Mouse (Mus musculus) heart, postnatal 25 days (tissue): ENCODE measurements around the gene Park7. TPM values are rescaled to one million over a fixed set of nuclear protein-coding genes. Genes with fewer than 3 reads are reported as not detected.
A peak's percentile ranks its signal among the peaks of the same experiment; 100 is the strongest.
"Not testable (repeated sequence)": the region's sequence is repeated elsewhere in the genome, so short reads cannot be mapped to it uniquely, and the experiment has no call there.

Source experiments
- DNase-seq: peaks from one replicate; pipeline ENCODE4 v3.0.0; 2022; ENCODE audit warnings: low spot score
- intact Hi-C: fragments of 180-260 bp; cut with DNase I; formaldehyde crosslinking; loops from one replicate; pipeline ENCODE4 v1.15.1; 2025
- total RNA-seq, 2 experiments: library from RNA; stranded (reverse); gene quantifications; 2 replicates each; pipeline ENCODE4 v1.2.3; 2021

Gene Park7
- total RNA-seq, 2 experiments from 2014 or later = 232 to 242 TPM

DNA sequence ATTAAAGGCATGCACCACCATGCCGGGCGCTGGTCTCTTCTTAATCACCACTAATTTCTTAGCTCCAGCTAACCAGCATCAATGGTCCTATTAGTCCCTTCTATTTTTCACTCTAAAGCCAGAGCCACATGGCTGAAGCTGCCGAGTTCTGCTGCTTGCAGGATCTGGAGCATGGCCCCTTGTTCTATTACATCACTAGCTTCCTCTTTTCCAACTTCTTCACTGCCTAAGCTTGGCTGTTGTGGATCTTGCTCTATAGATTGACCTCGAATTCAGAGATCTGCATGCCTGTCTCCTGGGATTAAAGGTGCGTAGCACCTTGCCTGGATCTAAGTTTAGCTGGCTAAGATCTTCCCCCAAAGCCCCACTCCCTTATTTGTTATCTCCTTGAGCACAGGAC is 31.6 kb downstream of the Park7 start:
- intact Hi-C loops = no loop called here
- no peak for DNase-seq

DNA sequence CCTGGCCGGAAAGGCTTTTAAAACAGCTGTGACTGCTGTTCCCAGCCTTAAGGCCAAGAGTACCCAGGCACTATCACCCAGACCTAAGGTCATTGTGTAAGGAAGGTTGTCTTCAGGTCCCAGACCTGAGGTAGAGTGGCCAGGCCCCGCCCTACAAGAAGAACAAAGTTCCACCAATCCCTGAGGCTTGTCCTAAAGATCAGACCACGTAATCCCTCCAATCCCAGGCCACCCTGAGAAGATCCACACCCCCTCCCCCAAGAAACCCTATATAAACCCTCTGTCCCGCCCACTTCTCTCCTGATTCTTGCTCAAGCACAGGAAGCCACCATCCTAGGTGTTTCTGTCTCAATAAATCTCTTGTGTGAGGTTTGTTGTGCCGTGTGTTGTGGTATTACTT is 33.9 kb downstream of the Park7 start:
- intact Hi-C loops = no loop called here
- DNase-seq = no peak

DNA sequence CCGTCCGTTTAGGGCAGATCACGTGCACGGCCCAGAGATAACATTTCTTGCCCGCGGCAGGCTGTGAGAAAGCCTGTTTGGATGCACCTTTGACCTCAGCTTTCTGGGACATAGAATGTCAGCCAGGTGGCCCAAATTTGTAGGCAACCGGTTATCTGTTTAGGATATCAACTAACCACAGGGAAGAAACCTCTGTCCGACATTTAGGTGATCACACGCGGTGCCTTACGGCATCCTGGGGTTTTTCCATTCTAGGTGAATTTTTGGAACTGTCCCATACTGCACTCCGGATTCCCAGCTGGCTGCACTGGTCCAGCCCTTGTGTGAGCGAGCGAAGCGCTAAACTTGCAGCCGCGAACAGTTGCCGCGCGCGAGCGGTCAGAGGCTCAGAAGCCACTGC is 34.6 kb downstream of the Park7 start:
- intact Hi-C loops = no loop called here
- DNase-seq = no peak

DNA sequence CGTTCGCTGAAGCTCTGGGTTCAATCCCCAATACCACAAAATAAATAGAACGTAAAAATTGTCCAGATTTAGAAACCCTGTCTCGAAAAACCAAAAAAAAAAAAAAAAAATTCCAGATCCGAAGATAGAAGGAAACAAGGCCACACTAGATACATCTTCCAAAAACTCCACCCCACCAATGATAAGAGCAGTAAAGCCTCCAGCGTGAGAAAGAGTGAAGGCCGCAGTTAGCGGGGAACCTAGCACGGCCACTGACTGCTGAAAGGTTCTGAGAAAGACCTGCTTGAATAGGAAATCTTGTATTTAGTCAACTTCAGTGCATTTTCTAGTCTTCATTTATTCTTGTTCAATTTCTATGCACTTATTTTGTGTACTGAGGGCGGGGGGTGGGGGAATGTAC is 38.8 kb downstream of the Park7 start:
- intact Hi-C loops = no loop called here
- no peak for DNase-seq

DNA sequence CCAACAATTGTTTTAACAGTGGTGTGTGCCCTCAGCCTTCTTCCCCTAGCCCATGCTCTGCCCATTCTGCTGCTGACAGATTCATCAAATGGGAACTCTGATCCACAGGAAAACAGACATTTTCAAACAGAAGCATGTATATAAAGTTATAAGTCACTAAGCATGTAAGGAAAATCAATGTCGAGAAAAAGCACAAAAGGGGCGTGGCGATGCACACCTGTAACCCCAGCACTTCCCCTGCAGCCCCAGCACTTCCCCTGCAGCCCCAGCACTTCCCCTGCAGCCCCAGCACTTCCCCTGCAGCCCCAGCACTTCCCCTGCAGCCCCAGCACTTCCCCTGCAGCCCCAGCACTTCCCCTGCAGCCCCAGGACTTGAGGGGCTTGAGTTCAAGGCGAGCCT is 39.8 kb downstream of the Park7 start:
- DNase-seq, intact Hi-C loops: not testable (repeated sequence)

DNA sequence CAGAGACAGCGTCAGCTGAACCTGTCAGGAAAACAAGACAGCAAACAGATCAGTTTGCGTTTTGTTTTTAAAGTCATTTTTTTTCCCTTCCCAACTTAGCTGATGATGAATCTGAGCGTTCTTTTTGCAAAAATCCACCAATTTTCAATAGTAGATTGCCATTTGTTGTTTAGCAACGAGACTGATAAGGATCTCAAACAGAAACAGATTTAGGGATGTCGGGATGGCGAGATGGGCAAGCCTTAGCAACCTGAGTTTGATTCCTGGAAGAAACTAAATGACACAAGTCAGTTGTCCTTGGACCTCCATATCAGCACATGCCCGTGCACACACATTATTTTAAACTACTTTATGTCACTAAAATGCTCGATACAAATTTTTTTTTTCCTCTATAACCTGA is 41.6 kb downstream of the Park7 start:
- no peak for DNase-seq
- intact Hi-C loops = no loop called here

DNA sequence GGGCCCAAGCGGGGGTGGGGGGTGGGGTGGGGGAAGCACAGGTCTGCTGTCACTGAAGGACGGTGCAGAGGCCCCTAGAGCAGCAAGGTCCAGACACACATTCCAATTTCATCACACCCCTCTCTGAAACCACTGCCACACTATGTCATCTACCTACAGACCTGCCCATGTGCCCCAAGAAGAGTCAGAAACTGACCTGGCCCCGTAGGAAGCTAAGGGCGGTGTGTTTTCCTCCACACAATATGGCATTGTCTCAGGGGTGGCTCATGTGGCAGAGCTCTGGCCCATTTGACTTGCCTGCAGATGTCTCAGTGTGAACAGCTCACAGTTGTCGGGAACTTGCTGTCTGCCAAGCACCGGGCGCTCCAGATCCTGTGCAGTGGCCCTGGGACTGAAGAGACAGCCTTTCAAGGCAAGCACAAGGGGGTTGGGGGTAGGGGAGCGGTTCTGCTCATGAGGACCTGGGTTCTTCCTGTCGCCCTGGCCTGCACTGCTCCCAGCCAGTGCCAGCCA is 42.0 kb downstream of the Park7 start:
- intact Hi-C loops = no loop called here
- peak; percentile 12 for DNase-seq

DNA sequence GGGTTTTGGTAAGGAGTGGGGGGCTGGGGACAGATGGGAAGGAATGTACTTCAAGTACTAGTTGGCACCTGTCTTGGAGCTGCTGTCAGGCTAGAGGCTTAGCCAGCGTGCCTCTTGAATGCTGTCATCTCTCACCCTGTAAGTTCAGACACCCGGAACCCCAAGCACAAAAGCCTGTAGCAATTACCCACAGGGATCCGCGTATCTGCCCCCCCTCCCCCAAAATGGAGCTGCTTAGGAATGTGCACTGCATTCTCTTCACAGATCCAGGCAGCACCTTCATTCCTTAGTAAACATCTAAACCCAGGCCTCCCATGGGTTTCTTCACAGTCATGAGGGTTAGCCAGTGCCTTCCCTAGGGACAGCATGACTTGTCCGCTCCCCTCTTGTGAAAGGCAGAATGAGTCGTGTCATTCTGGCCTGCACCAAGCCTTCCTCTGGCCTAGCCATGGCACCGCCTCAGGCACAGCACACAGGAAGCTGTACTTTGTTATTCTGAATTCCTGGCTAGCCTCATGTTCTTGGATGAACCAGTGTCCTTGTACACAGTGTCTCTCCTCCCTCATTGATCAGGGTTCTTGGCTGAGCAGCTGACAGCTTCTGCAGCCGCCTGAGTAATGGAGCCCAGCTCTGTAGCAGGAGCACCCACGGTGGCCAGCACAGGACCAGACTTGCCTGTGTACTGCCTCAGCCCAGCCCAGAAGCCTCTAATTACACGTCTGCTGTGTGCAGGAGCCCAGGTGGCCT is 42.7 kb downstream of the Park7 start:
- intact Hi-C loops = no loop called here
- peak; percentile 70 for DNase-seq

DNA sequence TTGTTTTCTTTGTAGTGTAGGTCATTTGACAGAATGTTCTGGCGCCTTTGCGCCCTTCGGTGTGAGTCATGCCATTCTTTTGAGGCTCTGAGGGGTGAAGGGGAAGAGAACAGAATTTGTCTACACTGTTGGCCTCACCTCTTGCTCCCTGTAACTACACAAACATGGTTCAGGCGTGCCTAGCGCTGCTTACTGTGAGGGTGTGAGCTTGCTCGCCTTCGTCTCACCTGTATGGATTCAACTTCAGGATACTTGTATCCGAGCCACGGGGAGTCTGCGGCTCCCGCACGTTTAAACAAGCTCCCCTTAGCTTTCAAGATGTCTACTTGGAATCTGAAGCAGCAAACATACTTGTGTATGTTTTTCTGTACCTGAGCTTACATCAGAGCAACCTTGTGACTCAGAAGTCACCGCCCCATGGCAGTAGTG is 43.3 kb downstream of the Park7 start:
- intact Hi-C loops = no loop called here
- peak; percentile 27 for DNase-seq

DNA sequence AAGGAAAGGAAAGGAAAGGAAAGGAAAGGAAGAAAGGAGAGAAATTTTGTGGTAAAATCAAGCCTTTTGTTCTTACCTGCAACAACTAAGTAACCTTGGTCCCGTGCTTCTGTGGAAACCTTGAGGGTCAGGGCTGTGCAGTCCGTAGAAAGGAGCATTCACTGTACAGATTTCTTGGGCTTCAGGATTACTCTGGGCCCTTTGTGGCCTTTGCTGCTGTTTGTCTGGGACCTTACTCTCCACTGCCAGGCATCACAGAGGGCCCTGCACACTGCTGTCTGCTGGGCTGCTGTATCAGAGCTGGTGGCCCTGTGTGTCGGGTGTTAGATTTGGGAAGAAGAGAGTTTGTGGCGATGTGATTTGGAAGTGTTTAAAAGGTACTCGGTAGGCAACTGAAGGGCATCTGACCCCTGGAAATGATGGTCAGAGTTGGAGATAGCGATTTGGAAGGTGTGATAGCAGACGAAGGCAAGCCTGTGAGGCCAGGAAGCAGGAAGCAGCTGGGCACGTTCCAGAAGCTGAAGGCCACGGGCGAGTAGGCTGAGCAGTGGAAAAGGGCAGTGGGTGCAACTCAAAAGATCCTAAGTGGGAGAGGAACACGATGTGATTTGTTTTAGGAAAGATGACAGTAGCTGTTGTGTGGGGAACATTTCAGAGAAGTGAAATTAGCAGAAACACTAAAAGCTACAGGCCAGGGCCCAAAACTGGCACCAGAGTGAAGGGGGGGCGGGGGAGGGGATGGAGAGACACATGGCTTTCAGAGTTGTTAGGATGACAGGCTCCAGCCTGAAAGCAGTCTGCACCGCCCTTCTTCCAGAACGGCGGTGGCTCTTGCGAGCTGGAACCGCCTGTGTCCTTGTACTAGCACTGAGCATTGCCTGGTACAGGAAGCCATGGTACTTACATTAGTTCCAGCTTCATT is 44.7 kb downstream of the Park7 start:
- intact Hi-C loops = no loop called here
- no peak for DNase-seq

DNA sequence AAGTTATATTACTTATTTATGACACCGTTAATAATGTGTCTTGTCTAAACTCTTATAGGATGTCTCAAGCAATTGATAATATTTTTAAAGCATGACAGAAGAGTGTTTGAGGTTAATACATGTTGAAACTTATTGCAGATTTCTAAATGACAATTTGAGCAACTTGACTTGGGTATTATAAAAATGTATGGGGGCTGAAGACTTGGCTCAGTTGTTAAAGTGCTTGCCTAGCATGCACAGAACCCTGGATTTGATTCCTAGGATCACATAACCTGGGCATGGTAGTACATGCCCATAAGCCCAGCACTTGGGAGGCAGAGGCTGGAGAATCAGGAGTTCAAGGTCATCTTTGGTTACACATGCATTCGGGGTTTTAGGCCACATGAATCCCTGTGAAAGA is 45.4 kb downstream of the Park7 start:
- intact Hi-C loops = no loop called here
- DNase-seq = no peak

DNA sequence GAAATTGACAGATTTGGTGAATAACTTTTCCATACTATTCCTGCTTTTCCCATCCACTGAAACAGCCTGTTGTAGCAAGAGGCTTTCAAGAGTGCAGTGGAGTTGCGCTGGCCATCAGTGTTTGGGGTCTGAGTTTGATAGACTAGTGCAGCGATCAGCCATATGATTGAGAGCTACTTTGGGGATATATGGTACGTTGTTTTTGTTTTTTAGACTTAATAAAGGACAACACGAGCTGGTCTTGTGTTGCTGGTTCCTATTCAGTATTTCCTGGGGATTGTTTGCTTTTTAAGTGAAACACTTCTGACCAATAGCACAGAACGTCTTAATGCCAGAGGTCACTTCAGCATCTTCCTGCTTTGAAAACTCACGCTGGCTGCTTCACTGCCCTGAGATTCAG is 46.1 kb downstream of the Park7 start:
- DNase-seq = no peak
- intact Hi-C loops = no loop called here

DNA sequence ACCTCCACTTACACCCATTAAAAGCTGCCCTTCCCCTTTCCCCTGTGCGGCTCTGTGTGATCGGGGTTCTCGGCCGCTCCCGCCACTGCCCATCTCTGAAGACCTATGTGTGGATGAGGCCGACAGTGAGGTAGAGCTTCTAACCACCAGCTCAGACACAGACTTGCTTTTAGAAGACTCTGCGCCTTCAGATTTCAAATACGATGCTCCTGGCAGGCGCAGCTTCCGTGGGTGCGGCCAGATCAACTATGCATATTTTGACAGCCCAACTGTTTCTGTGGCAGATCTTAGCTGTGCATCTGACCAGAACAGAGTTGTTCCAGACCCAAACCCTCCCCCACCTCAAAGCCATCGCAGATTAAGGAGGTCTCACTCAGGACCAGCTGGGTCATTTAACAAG is 47.7 kb downstream of the Park7 start:
- no peak for DNase-seq
- intact Hi-C loops = no loop called here

DNA sequence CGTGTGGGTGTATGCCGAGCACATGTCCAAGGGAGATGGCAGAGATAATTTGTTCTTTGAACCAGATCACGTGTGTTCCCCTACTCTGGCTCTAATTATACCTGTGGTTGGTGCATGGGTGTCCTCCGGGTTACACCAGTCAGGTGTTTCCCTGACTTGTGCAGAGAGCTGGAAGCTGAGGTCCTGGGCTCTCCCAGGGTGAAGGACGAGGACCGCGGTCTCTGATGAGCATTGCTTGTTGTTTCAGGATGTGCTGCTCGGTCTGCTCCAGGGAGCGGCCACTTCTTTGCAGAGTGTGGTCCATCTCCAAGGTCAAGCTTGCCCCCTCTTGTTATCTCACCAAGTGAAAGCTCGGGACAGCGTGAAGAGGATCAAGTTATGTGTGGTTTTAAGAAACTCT is 48.2 kb downstream of the Park7 start:
- intact Hi-C loops = no loop called here

DNA sequence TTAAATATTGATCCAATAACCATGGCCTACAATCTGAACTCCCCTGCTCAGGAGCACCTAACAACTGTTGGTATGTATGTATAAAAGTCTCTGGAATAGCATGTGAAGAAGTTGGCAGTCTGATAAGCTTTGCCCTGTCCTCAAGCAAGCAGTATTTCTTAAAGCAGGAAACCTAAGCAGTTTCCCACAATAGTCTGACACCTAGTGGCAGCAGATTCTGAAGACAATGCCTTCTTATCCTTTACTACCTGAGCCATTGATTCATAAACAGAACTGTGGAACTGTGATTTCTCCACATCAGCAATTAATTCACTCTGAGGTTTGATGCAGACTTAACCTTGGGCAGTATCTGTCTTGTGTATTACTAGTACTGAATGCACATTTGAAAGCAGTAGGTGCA is 48.9 kb downstream of the Park7 start:
- DNase-seq = no peak
- intact Hi-C loops = no loop called here

More for the DNA sequence above, 48.2 kb downstream of the Park7 start:
- no peak for DNase-seq

DNA sequence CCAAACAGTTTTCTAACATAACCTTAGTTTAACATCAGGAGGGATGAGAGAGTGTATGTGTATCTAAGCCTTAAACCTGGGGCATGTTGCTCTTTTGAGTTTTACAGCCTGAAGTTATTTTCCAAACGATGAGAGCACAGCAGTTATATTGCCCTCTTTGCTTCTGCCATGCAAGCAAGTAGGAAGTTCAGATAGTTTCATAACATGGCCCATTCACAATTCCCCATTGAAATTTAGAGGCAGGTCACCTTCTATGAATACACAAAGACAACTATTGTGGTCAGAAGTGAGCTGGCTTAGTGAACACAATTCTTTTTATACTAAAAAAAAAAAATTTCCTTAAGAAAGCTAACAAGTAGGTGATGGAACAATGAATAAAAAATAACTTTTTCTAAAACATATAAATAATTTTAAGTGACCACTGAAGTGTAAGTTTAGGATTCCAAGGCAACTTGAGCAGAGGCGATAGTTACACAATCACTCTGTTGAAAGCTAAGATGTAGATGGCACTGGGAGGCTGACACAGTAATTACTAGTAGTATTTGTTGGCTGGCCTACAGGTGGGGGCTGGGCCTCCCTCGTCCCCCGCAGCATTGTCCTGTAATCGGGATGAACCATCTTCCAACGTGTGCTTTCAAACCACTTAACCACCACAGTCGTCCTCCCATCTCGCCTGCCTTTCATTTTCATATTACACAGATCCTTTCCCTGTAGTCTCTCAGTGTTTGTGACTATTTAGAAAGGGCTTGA is 51.4 kb downstream of the Park7 start:
- intact Hi-C loops = no loop called here
- DNase-seq = no peak

DNA sequence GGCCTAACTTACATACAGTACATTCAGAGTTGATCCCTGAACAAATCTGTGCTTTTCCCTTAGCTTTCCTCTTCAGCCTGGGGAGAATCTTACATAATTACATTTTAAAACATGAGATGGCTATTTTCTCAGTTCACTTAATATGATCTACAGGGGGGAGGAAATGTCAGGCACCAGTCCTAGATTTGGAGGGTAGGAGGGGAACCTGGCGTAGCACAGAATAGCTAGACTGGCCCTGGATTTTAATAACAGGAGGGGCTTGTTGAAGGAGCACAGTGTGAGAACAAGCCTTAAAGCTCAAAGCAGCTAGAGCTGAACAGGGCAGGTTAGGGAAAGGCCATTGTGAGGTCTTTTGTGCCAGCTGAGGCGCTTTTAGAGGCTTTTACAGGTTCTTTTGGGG is 53.1 kb downstream of the Park7 start:
- DNase-seq = no peak
- intact Hi-C loops = no loop called here

DNA sequence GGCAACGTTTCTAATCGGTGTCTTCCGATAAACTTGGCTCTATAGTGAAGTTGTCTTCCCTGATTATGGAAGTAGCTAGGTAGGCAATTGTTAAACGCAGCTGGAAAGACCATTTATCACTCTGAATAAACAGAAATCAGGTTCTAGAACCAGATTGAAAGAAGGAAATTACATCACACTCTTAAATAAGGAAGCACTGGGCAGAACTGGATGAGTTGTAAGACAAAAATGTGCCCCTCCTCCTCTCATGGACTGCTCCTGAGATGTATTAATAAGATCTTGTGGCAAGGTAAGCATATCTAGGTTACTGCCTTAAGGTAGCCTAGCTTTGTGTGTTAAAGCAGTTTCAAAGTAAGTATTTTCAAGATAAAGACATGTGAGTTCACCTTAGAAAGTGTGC is 53.7 kb downstream of the Park7 start:
- intact Hi-C loops = no loop called here
- DNase-seq = no peak

DNA sequence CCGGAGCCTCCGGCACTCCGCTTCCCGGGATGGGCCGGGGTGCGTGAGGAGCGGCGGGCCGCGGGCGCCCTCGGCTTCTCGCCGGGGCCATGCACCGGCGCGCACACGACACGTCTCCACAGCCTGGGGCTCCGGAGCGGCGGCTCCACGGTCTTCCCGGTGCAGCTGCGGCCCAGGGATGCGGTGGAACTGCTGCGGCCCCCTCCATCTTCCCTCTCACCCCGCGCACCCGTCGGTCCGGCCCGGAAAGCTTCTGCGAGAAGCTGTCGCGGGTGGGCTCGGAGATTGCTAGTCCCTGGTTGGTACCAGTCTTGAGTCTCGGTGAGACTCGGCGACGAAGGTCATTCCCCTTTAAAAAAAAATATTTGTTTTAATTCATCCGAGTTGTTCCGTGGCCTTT is 58.9 kb downstream of the Park7 start:
- no peak for DNase-seq
- intact Hi-C loops = loop anchor here (2.0 kb wide), 1 partner anchor 43 kb away; no protein-coding TSS in a partner anchor

DNA sequence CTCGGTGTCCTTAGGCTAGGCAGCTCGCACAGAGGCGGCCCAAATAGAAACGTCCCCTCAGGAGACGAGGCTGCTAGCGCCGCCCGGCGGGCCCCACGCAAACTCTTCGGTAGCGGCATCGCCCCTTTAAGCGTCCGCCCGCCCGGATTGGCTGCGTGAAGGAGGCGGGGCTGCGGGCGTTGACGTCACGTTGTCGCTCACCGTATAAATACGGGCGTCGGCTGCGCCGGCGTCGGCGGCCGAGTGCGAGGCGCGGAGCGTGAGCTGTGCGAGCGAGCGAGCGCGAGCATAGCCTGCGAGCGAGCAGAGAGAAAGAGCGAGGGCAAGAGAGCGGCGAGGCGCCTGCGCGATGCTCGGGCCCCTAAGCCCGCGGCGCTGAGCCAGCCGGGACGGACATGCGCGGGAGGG is 59.4 kb downstream of the Park7 start:
- DNase-seq = peak; percentile 91
- intact Hi-C loops = loop anchor here (2.0 kb wide), 1 partner anchor 44 kb away; no protein-coding TSS in a partner anchor
